Mouse (Mus musculus): Measurements from ENCODE around the gene Tcl1b1.
A peak's percentile ranks its signal among the peaks of the same experiment; 100 is the strongest.
"Not testable (repeated sequence)": the region's sequence is repeated elsewhere in the genome, so short reads cannot be mapped to it uniquely, and the experiment has no call there.

Gene Tcl1b1

DNA sequence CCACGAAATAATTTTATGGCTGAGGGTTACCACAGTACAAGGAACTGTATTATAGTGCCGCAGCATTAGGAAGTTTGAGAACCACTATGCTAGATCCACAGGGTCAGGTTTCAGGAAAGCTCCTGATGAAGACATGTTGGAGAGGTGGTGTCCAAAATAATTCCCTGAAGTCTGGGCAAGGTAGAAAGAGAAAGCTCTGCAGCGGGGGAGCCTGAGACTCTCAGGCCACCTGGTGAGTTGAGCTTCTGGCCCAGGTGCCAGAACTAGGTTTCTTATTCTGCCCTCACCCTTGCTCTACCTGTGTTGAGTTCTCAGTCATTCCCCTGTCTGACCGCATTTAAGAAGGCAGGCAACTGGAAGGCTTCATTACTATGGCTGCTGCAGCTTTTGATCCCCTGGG is at the start of gene Tcl1b1:
TSS of gene Tcl1b1 (plus strand) at position 301 of the 400 bp plus-strand sequence.
- no peak for DNase-seq (ENCODE audit: low spot score)

DNA sequence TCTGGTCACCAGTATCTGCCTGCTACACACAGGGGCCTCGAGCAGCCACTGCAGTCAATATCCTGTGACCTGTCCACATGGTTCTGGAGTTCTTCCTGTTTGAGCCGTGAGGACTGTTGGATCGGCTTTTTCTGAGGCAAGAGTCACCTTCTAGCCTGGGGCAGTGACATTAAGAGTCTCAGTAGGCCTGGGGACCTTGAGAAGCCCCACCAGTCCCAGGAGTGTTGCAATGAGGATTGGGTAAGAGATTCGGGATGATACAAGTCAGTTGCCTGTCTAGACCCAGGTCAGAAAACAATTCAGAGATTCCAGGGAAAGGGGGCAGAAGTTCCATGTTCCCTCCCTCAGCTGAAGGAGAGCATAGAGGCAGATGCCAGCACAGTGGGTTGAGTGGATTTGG is 49.7 kb upstream of the Tcl1b1 start:
- DNase-seq (ENCODE audit: low spot score): no peak

GRCm38 (mm10) chr12:105112321-105112988 is 47.0 kb upstream of the Tcl1b1 start:
- no peak for DNase-seq (ENCODE audit: low spot score)

DNA sequence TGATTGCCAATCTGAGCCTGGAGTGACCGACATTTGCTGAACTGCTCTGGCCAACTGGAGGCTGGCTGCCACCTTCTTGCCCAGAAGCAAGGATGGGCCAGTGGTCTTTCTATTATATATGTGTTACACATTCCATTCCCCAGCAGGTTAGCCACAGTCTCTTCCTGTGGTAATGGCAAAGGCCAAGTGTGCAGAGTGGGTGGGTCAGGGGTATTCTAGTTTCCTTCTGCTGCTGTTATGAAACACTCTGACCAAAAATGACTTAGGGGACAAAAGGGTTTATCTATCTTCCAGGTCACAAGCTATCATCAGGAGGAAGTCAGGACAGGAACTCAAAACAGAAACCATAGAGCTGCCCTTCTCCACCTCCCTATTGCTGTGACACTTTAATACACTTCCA is 42.8 kb upstream of the Tcl1b1 start:
- DNase-seq (ENCODE audit: low spot score): no peak

GRCm38 (mm10) chr12:105125362-105125761 is 34.1 kb upstream of the Tcl1b1 start:
- DNase-seq (ENCODE audit: low spot score): no peak

GRCm38 (mm10) chr12:105126516-105126915 is 33.0 kb upstream of the Tcl1b1 start:
- no peak for DNase-seq (ENCODE audit: low spot score)

DNA sequence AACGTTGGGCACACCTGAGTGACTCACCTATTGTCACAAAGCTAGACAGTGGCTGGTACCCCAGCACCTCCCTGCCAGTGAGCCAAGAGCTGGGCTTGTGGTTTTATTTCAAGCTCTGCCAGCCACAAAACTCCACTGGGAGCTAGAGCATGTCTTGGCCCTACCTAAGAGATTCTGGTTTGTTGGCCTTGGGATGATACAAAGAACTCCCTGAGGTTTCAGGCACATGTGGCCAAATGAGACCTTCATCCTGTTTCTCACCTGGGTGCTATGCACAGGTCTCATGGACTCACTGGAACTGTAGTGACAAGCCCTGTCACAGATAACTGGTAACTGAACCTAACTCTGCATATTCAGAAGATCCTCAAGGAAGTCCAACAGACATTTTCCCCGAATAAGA is 31.9 kb upstream of the Tcl1b1 start:
- DNase-seq (ENCODE audit: low spot score): no peak

GRCm38 (mm10) chr12:105129494-105130205 is 29.8 kb upstream of the Tcl1b1 start:
- DNase-seq (ENCODE audit: low spot score): not testable (repeated sequence)

- DNase-seq (ENCODE audit: low spot score): not testable (repeated sequence)
These were observed 25.3 kb upstream of the Tcl1b1 start for GRCm38 (mm10) chr12:105134167-105134566.

DNA sequence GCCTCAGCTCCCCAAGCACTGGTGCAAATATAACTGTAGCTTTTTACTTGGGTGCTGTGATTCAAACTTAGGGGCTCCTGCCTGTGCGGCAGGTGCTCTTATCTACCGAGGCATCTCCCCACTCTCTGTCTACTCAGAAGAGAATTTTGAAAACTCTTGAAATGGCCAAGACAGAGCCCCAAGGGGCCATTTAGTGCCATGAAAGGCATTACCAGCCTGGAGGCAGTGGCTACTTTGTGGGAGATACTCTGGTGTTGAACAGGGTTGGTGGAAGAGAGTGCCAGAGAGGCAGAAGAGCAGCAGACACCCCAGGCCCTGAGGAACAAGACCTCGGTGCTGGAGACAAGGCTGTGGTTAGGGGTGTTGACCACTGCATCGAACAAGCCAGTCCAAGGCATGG is 24.7 kb upstream of the Tcl1b1 start:
- not testable (repeated sequence) for DNase-seq (ENCODE audit: low spot score)

- not testable (repeated sequence) for DNase-seq (ENCODE audit: low spot score)
These were observed 21.8 kb upstream of the Tcl1b1 start for GRCm38 (mm10) chr12:105137729-105138128.

- DNase-seq (ENCODE audit: low spot score): no peak
These were observed 16.4 kb upstream of the Tcl1b1 start for GRCm38 (mm10) chr12:105143096-105143495.

DNA sequence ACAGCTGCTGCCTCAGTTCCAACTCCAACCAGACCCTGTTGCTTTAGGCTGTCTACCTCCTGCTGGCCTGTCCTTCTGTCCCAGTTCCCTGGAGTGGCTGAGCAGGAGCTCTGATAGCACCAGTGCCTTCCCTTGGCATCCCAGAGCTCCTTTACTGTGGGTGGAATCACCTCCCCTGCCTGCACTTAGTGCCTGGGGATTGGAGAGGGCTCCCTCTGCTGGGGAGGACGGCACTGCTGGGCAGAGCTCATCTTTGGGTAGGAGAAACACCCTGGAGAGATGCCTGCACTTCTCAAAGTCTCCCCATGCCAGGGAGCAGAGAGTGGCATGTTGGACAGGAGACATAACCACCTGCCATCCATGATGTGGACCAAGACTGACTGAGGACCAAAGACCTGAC is 14.6 kb upstream of the Tcl1b1 start:
- DNase-seq (ENCODE audit: low spot score): not testable (repeated sequence)

- no peak for DNase-seq (ENCODE audit: low spot score)
These were observed 13.8 kb upstream of the Tcl1b1 start, which contains the start of gene Tcl1b2 for GRCm38 (mm10) chr12:105145714-105146113. TSS of gene Tcl1b2 (plus strand) at chr12:105146014.

- not testable (repeated sequence) for DNase-seq (ENCODE audit: low spot score)
These were observed 4.2 kb upstream of the Tcl1b1 start for GRCm38 (mm10) chr12:105155286-105155685.

DNA sequence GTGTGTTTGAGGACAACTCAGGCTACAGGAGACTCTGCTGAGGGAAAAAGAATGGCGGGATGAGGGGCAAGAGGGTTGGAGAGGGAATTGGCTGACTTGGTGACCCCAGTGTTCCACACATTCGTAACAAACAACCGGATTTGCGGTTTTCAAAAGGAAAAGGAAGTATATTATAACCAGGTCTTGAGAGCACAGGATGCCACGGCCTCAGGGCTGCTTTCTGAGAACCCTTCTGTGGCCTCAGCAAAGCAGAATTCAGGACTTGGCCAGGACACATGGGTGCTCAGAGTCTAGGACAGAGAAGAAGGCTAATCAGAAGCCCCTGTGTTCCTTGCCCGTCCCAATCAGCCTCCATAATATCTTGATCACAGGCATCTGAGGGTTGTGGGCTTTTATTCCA is 648 bp upstream of the Tcl1b1 start:
- no peak for DNase-seq (ENCODE audit: low spot score)

DNA sequence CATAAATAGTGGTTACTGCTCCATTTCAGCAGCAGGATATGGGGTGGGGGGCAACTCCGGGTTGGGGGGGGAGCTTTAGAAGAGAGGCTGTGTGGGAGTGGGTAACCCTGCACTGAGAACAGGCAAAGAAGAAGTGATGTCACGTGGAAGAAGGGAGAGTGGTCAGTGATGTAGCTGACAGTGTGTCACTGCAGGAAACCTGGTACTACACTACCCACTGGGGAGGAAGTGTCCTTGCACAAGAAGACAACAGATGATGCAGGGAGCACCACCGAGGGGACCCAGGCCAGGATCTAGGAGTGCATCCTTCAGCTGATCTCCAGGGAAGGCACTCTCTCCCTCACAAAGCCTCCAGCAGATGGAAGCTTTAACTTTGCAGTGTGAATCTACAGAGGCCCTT is 7.2 kb downstream of the Tcl1b1 start:
- no peak for DNase-seq (ENCODE audit: low spot score)

- DNase-seq (ENCODE audit: low spot score): no peak
These were observed 13.9 kb downstream of the Tcl1b1 start for GRCm38 (mm10) chr12:105173366-105173765.

- DNase-seq (ENCODE audit: low spot score): peak; percentile 47
These were observed 14.8 kb downstream of the Tcl1b1 start for GRCm38 (mm10) chr12:105174318-105174717.

DNA sequence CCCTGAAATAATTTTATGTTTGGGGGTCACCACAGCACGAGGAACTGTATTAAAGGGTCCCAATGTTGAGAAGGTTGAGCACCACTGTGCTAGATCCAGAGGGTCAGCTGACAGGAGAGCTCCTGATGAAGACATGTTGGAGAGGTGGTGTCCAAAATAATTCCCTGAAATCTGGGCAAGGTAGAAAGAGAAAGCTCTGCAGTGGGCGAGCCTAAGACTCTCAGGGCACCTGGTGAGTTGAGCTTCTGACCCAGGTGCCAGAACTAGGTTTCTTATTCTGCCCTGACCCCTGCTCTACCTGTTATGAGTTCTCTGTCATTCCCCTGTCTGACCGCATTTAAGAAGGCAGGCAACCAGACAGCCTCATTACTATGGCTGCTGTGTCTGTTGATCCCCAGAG is 16.6 kb downstream of the Tcl1b1 start, which contains the start of gene Tcl1b5:
TSS of gene Tcl1b5 (plus strand) at position 301 of the 400 bp plus-strand sequence.
- DNase-seq (ENCODE audit: low spot score): not testable (repeated sequence)

GRCm38 (mm10) chr12:105181040-105181644 is 21.7 kb downstream of the Tcl1b1 start:
- not testable (repeated sequence) for DNase-seq (ENCODE audit: low spot score)

GRCm38 (mm10) chr12:105188980-105189379 is 29.5 kb downstream of the Tcl1b1 start:
- DNase-seq (ENCODE audit: low spot score): peak; percentile 12

- DNase-seq (ENCODE audit: low spot score): not testable (repeated sequence)
These were observed 31.3 kb downstream of the Tcl1b1 start, which contains the start of gene Tcl1b3 for GRCm38 (mm10) chr12:105190743-105191142. TSS of gene Tcl1b3 (plus strand) at chr12:105191043.

Measured in layer of hippocampus, adult 11-12 months (tissue).